Mouse (Mus musculus) adrenal gland, adult 2 months (tissue): ENCODE data around the gene Micu2. TPM values are rescaled to one million over a fixed set of nuclear protein-coding genes. Genes with fewer than 3 reads are reported as not detected.

ENCODE experiments used
- DNase-seq: peaks from one replicate; pipeline ENCODE4 v3.0.0; 2021
- polyA plus RNA-seq: library from polyadenylated mRNA; depleted of rRNA; stranded (reverse); fragments of >200 nt; gene quantifications from 2 replicates; pipeline ENCODE4 v1.2.3, GENCODE M21; 2012; rRNA removed
- total RNA-seq, 2 experiments: library from RNA; stranded (reverse); gene quantifications; 2 replicates each; pipeline ENCODE4 v1.2.3; 2021

The Micu2 gene
- total and polyA plus RNA-seq, 3 experiments, result 17.9 to 59.8 (median 49.0) TPM

- DNase-seq, result peak; percentile 51
Measured at GRCm38 (mm10) chr14:57896088-57896871, 102.8 kb downstream of the Micu2 start.

- DNase-seq, result peak; percentile 73
Measured at GRCm38 (mm10) chr14:57894346-57894745, 104.7 kb downstream of the Micu2 start.

DNA sequence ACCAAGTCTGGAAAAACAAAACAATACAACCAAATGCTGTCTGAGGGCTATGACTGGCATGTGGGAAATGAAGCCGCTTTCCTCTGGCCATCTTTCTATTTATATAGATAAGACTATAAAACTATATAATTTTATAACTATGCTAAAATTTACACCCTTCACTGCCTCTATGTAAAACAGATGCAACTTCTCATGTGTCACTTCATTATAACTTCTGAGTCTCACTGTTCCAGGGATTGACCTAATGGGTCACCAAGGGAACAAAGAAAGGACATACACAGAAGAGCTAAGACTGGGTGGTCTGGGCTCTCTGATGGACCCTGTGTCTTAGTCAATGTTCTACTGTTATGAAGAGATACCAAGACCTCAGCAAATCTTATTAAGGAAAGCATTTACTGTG is 106.1 kb downstream of the Micu2 start:
- no peak for DNase-seq

- DNase-seq, result peak; percentile 98
Measured at GRCm38 (mm10) chr14:57890011-57890842, 108.8 kb downstream of the Micu2 start, which contains the start of gene Zdhhc20. Zdhhc20 (minus strand) TSS chr14:57890276.

DNA sequence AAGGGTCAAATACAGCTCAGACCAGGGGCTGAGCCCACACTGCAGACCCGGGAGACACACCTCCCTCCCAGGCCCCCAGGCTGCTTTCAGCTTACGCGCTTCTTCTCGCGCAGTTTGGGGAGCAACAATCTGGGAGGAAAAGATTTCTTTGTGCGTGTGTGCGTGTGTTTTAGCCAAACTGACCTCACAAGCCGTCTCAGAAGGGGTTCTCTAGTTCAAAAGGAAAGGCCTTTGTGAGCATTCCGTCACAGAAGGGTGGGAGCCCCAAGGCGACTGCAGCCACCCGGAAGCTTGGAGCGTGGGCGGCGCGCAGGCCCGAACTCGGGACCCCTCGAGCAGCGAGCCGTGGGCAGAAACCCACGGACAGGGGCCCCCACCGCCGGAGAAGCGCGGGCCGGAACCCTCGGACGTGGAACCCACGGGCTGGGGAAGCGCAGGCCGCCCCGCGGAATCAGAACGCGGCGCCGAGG is 109.5 kb downstream of the Micu2 start:
- DNase-seq, result no peak

GRCm38 (mm10) chr14:57887171-57887570 is 111.9 kb downstream of the Micu2 start:
- no peak for DNase-seq

- no peak for DNase-seq
Measured at GRCm38 (mm10) chr14:57886032-57886431, 113.0 kb downstream of the Micu2 start.

- DNase-seq, result peak; percentile 58
Measured at GRCm38 (mm10) chr14:57883341-57883740, 115.7 kb downstream of the Micu2 start.

- peak; percentile 55 for DNase-seq
Measured at GRCm38 (mm10) chr14:57882720-57883119, 116.3 kb downstream of the Micu2 start.

GRCm38 (mm10) chr14:57881793-57882192 is 117.3 kb downstream of the Micu2 start:
- peak; percentile 90 for DNase-seq

DNA sequence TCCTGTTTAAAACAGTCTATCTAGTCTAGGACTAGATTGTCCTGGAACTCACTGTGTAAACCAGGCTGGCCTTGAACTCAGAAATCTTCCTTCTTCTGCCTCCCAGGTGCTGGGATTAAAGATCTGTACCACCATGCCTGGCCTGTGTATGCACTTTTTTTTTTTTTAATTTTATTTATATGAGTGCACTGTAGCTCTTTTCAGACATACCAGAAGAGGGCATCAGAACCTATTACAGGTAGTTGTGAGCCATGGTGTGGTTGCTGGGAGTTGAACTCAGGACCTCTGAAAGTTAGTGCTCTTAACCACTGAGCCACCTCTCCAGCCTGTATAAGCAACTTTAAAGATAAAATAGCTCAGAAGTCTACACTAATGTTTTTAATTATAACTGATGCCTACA is 118.0 kb downstream of the Micu2 start:
- no peak for DNase-seq

DNA sequence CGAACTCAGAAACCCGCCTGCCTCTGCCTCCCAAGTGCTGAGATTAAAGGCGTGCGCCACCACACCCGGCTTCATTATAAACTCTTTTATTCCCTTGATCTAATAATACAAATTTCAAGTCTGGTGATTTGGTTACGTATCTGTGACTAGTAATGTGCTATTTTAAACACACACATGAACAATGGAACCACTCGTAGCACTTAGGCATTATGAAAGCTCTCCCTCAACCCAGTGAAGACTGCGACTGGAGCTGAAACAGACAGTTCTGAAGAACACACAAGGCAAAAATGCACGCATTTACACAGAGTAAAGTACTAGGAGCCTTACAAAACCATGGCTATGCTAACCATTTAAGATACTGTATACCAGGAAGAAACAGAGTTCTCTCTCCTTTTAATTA is 121.1 kb downstream of the Micu2 start:
- DNase-seq, result no peak

- no peak for DNase-seq
Measured at GRCm38 (mm10) chr14:57866676-57867276, 132.3 kb downstream of the Micu2 start.

Other genes starting within 250 kb of the Micu2 start
- gene Lats2, start 240.9 kb downstream of the Micu2 start, total RNA-seq, result 10 to 100 TPM; 43.0 to 44.4 TPM
- gene Lats2, start 240.9 kb downstream of the Micu2 start, polyA plus RNA-seq, result 92.0 and 94.2 TPM in 2 replicates
- 10 to 100 TPM; 63.5 to 98.8 TPM for gene Sap18, start 201.1 kb downstream of the Micu2 start, total RNA-seq
- gene Sap18, start 201.1 kb downstream of the Micu2 start, polyA plus RNA-seq, result 24.4 and 32.8 TPM in 2 replicates
- gene Ska3, start 173.1 kb downstream of the Micu2 start, total RNA-seq, result under 1 TPM; 0.28 to 0.72 TPM
- gene Ska3, start 173.1 kb downstream of the Micu2 start, polyA plus RNA-seq, result 0.06 and 0.39 TPM in 2 replicates
- 100 to 1,000 TPM; 118 to 127 TPM for gene Mrpl57, start 173.0 kb downstream of the Micu2 start, total RNA-seq
- 58.8 and 68.4 TPM in 2 replicates for gene Mrpl57, start 173.0 kb downstream of the Micu2 start, polyA plus RNA-seq
- 10 to 100 TPM; 36.5 to 40.5 TPM for gene Zdhhc20, start 109.0 kb downstream of the Micu2 start, total RNA-seq
- gene Zdhhc20, start 109.0 kb downstream of the Micu2 start, polyA plus RNA-seq, result 3.8 and 5.1 TPM in 2 replicates
- 10 to 100 TPM; 17.0 to 19.9 TPM for gene Fgf9, start 71.3 kb upstream of the Micu2 start, total RNA-seq
- gene Fgf9, start 71.3 kb upstream of the Micu2 start, polyA plus RNA-seq, result 1.6 and 2.3 TPM in 2 replicates